ENCODE assay signal across 10 mouse cellular contexts in genomic region chr7:25705801-25706251, GRCm38 (mm10). TPM values are rescaled to one million over a fixed set of nuclear protein-coding genes. Genes with fewer than 3 reads are reported as not detected.
DNase-seq lines count a peak whose midpoint lies in the region; ATAC-seq and TF ChIP-seq lines count a peak whose summit lies in the region.
"Had no signal": no experiment of that assay in that cellular context is flagged by ENCODE, and none has a peak within 500 bp of the region (broad histone marks: within the 10 kb centered on the region; RNA-seq: fewer than 3 reads in every experiment).

No protein-coding gene starts in this region.

- H3K36me3 ChIP-seq in G1E (replicated peaks) = peaks cover 97% of the 10 kb centered on the region
- peaks cover 12% of the 10 kb centered on the region for H3K36me3 ChIP-seq in heart, postnatal 0 days (replicated peaks; ENCODE audit: control insufficient read depth, insufficient read depth, low read length)
- H3K36me3 ChIP-seq in lung, postnatal 0 days (ENCODE audit: insufficient read depth, low read length) = no peaks in the 10 kb centered on the region

- no peaks in the 10 kb centered on the region for H3K27me3 ChIP-seq in G1E (ENCODE audit: insufficient read depth, low read length)
- H3K27me3 ChIP-seq in heart, postnatal 0 days (ENCODE audit: control insufficient read depth, insufficient read depth, low read length) = no peaks in the 10 kb centered on the region
- H3K27me3 ChIP-seq in lung, postnatal 0 days (replicated peaks; ENCODE audit: insufficient read depth, low read length) = no peaks in the 10 kb centered on the region
- H3K27me3 ChIP-seq: Patski had no signal

- peak; percentile 98 for DNase-seq in heart, adult 11 months
- DNase-seq in heart, postnatal 25 days (ENCODE audit: low spot score) = no peak
- no peak for DNase-seq in G1E (ENCODE audit: low spot score)
- peak; percentile 74 for DNase-seq in heart, postnatal 0 days (ENCODE audit: low spot score)
- DNase-seq in lung, postnatal 0 days (ENCODE audit: low spot score) = peak; percentile 89
- no peak for DNase-seq in thymus, postnatal 4 days
- DNase-seq in spleen, postnatal 36 days (ENCODE audit: low spot score in 2 of 2) = no peak
- DNase-seq in right cerebral cortex, postnatal 14 days = no peak

- no peak overlapping the region for H3K4me2 ChIP-seq in heart, postnatal 0 days (ENCODE audit: low read depth, low read length)
- no peak overlapping the region for H3K4me2 ChIP-seq in lung, postnatal 0 days (replicated peaks; ENCODE audit: low read depth, low read length)

- peak overlapping the region; percentile 52; the same call in 1 of the 2 replicates for H3K4me3 ChIP-seq in G1E (ENCODE audit: low read depth, low read length)
- no peak overlapping the region for H3K4me3 ChIP-seq in heart, postnatal 0 days (ENCODE audit: low read depth, low read length)
- H3K4me3 ChIP-seq in lung, postnatal 0 days (ENCODE audit: low read depth, low read length) = no peak overlapping the region
- H3K4me3 ChIP-seq: erythroblast, embryonic 14.5 days had no signal

- peaks cover 13% of the 10 kb centered on the region for H3K9me3 ChIP-seq in G1E (replicated peaks)
- H3K9me3 ChIP-seq in heart, postnatal 0 days (replicated peaks; ENCODE audit: control insufficient read depth, low read length) = peaks cover 7% of the 10 kb centered on the region; the same call in 1 of the 2 replicates
- H3K9me3 ChIP-seq in lung, postnatal 0 days (ENCODE audit: low read length) = no peaks in the 10 kb centered on the region

- peak; percentile 70 for TF ChIP-seq EP300 in heart, postnatal 0 days (IDR thresholded peaks at IDR 0.05; ENCODE audit: low read depth)
- TF ChIP-seq EP300 in lung, postnatal 0 days (IDR thresholded peaks at IDR 0.05) = peak; percentile 62; the same call in 1 of the 2 replicates

- H3K9ac ChIP-seq in heart, postnatal 0 days (replicated peaks; ENCODE audit: low read depth, low read length) = no peak overlapping the region
- no peak overlapping the region for H3K9ac ChIP-seq in lung, postnatal 0 days (replicated peaks; ENCODE audit: low read depth)

- H3K4me1 ChIP-seq in G1E (ENCODE audit: insufficient read depth, low read depth, low read length) = peaks cover 73% of the 10 kb centered on the region
- peaks cover 52% of the 10 kb centered on the region for H3K4me1 ChIP-seq in heart, postnatal 0 days (ENCODE audit: control insufficient read depth, insufficient read depth)
- H3K4me1 ChIP-seq in lung, postnatal 0 days (ENCODE audit: insufficient read depth, low read depth, low read length) = peaks cover 14% of the 10 kb centered on the region

- peak overlapping the region; percentile 81 for H3K27ac ChIP-seq in heart, postnatal 0 days (ENCODE audit: low read depth)
- H3K27ac ChIP-seq in lung, postnatal 0 days (ENCODE audit: low read length) = peak overlapping the region; percentile 75

- TF ChIP-seq CTCF in G1E (IDR thresholded peaks at IDR 0.05; ENCODE audit: low read depth, low read length) = no peak
- no peak for TF ChIP-seq CTCF in heart, postnatal 0 days (IDR thresholded peaks at IDR 0.05; ENCODE audit: low read depth)
- TF ChIP-seq CTCF in lung, postnatal 0 days (IDR thresholded peaks at IDR 0.05) = no peak

- ATAC-seq in G1E (ENCODE audit: extremely low read depth, insufficient number of reproducible peaks, low FRiP score, poor library complexity, severe bottlenecking) = no peak
- peak; percentile 18; the same call in 1 of the 2 replicates for ATAC-seq in heart, postnatal 0 days (ENCODE audit: insufficient read depth, low read depth)
- peak; percentile 38 for ATAC-seq in lung, postnatal 0 days
- ATAC-seq: Patski had no signal

- WGBS in heart, postnatal 0 days = 30% methylated on average over 6 of the region's 6 CpGs
- WGBS in lung, postnatal 0 days = 23% methylated on average over 6 of the region's 6 CpGs

- intact Hi-C loops in heart, postnatal 25 days (cut with DNase I) = loop anchor here (2.0 kb wide), 1 partner anchor 15 kb away; no protein-coding TSS in a partner anchor

RNA-seq across cellular contexts. Expression of gene Ccdc97, which starts 13.1 kb away (rescaled TPM):
- 10 to 100 TPM; 50.3 to 52.7 TPM for total RNA-seq in heart, postnatal 25 days (2021)
- total RNA-seq in G1E (2014; fragmentation: Nextera tagmentation) = 41.2 and 52.8 TPM in 2 replicates
- 10.7 and 11.7 TPM in 2 replicates for total RNA-seq in G1E (2017)
- 63.1 and 65.3 TPM in 2 replicates for polyA plus RNA-seq in G1E (2012)
- 11.6 and 31.6 TPM in 2 replicates for total RNA-seq in heart, postnatal 0 days (2014; rRNA removed; ENCODE audit: low replicate concordance)
- 13.3 and 14.7 TPM in 2 replicates for polyA plus RNA-seq in heart, postnatal 0 days (2015; fragmentation: Nextera tagmentation; extraction: Ambion mirVana)
- 9.8 and 12.1 TPM in 2 replicates for polyA plus RNA-seq in lung, postnatal 0 days (2015; fragmentation: Nextera tagmentation; extraction: Ambion mirVana)

RNA-seq across cellular contexts. Expression of gene Tgfb1, which starts 19.0 kb away (rescaled TPM):
- 10 to 100 TPM; 23.8 to 24.5 TPM for total RNA-seq in heart, postnatal 25 days (2021)
- total RNA-seq in G1E (2014; fragmentation: Nextera tagmentation) (390 and 397 TPM in 2 replicates), G1E (2017) (40.8 TPM in 2 replicates)
- polyA plus RNA-seq in G1E (2012) = 1,473 and 1,799 TPM in 2 replicates
- 10.4 and 10.7 TPM in 2 replicates for total RNA-seq in heart, postnatal 0 days (2014; rRNA removed; ENCODE audit: low replicate concordance)
- 2.6 TPM in 2 replicates for polyA plus RNA-seq in heart, postnatal 0 days (2015; fragmentation: Nextera tagmentation; extraction: Ambion mirVana)
- 6.6 and 9.0 TPM in 2 replicates for polyA plus RNA-seq in lung, postnatal 0 days (2015; fragmentation: Nextera tagmentation; extraction: Ambion mirVana)

RNA-seq across cellular contexts. Expression of gene B9d2, which starts 25.2 kb away (rescaled TPM):
- 10 to 100 TPM in 1 of 2 experiments, 1 to 10 TPM in 1; 8.3 to 10.9 TPM for total RNA-seq in heart, postnatal 25 days (2021)
- total RNA-seq in G1E (2014; fragmentation: Nextera tagmentation) (21.1 and 26.3 TPM in 2 replicates), G1E (2017) (49.8 and 65.1 TPM in 2 replicates)
- 119 and 131 TPM in 2 replicates for polyA plus RNA-seq in G1E (2012)
- 5.0 and 11.4 TPM in 2 replicates for total RNA-seq in heart, postnatal 0 days (2014; rRNA removed; ENCODE audit: low replicate concordance)
- polyA plus RNA-seq in heart, postnatal 0 days (2015; fragmentation: Nextera tagmentation; extraction: Ambion mirVana) = 26.5 and 26.7 TPM in 2 replicates
- polyA plus RNA-seq in lung, postnatal 0 days (2015; fragmentation: Nextera tagmentation; extraction: Ambion mirVana) = 28.6 and 28.8 TPM in 2 replicates

RNA-seq across cellular contexts. Expression of gene Tmem91, which starts 30.9 kb away (rescaled TPM):
- total RNA-seq in heart, postnatal 25 days (2021) = not detected
- total RNA-seq in G1E (2014; fragmentation: Nextera tagmentation) = 8.6 TPM in 1 of 2 replicates, not detected in the other
- total RNA-seq in G1E (2017) = 1.3 and 2.2 TPM in 2 replicates
- polyA plus RNA-seq in G1E (2012) = 3.6 TPM in 2 replicates
- not detected in 2 replicates for total RNA-seq in heart, postnatal 0 days (2014; rRNA removed; ENCODE audit: low replicate concordance)
- polyA plus RNA-seq in heart, postnatal 0 days (2015; fragmentation: Nextera tagmentation; extraction: Ambion mirVana) = 0.77 and 1.2 TPM in 2 replicates
- 1.2 and 2.0 TPM in 2 replicates for polyA plus RNA-seq in lung, postnatal 0 days (2015; fragmentation: Nextera tagmentation; extraction: Ambion mirVana)

RNA-seq across cellular contexts. Expression of gene Exosc5, which starts 46.9 kb away (rescaled TPM):
- 10 to 100 TPM; 16.0 to 16.3 TPM for total RNA-seq in heart, postnatal 25 days (2021)
- total RNA-seq in G1E (2014; fragmentation: Nextera tagmentation) = 71.6 and 84.6 TPM in 2 replicates
- total RNA-seq in G1E (2017) = 51.4 and 55.4 TPM in 2 replicates
- 367 and 471 TPM in 2 replicates for polyA plus RNA-seq in G1E (2012)
- 20.1 and 20.3 TPM in 2 replicates for total RNA-seq in heart, postnatal 0 days (2014; rRNA removed; ENCODE audit: low replicate concordance)
- polyA plus RNA-seq in heart, postnatal 0 days (2015; fragmentation: Nextera tagmentation; extraction: Ambion mirVana) = 27.7 and 28.2 TPM in 2 replicates
- polyA plus RNA-seq in lung, postnatal 0 days (2015; fragmentation: Nextera tagmentation; extraction: Ambion mirVana) = 46.7 and 49.7 TPM in 2 replicates

Comparison
In these comparisons a context has a peak if more than half of its experiments do, and no peak if none do; other contexts are left out.
1. DNase-seq: peak in heart, adult 11 months (single experiment), heart, postnatal 0 days (single experiment) and lung, postnatal 0 days (single experiment); none in heart, postnatal 25 days (single experiment), G1E (single experiment), thymus, postnatal 4 days (single experiment), spleen, postnatal 36 days (0 of 2) and right cerebral cortex, postnatal 14 days (single experiment).